In genomic region chr11:4637534-4638234, GRCm38 (mm10) we compare ENCODE assay signal across 8 mouse cellular contexts. TPM values are rescaled to one million over a fixed set of nuclear protein-coding genes. Genes with fewer than 3 reads are reported as not detected.
DNase-seq lines count a peak whose midpoint lies in the region; ATAC-seq and TF ChIP-seq lines count a peak whose summit lies in the region.

Gene Ascc2 (plus strand): TSS chr11:4637747.

- peak within 1 kb of the TSS; percentile 81 for H3K9ac ChIP-seq in forebrain, embryonic 15.5 days (replicated peaks)

- under 1% methylated on average over 35 of the region's 35 CpGs for WGBS in forebrain, embryonic 15.5 days
- under 1% methylated on average over 35 of the region's 35 CpGs for WGBS in lung, adult 2 months

- H3K9me3 ChIP-seq in forebrain, embryonic 15.5 days: no peaks in the 10 kb centered on the region

- peak within 1 kb of the TSS; percentile 32; the same call in 1 of the 2 replicates for H3K27ac ChIP-seq in forebrain, embryonic 15.5 days (replicated peaks)

- H3K4me2 ChIP-seq in forebrain, embryonic 15.5 days (replicated peaks): peak within 1 kb of the TSS; percentile 84

- ATAC-seq in forebrain, embryonic 15.5 days (replicated peaks): peak; percentile 90
- peak; percentile 80 for ATAC-seq in neutrophil, adult 5-6 weeks (ENCODE audit: extremely low read depth, insufficient number of reproducible peaks, low FRiP score, poor library complexity, severe bottlenecking)

- H3K36me3 ChIP-seq in forebrain, embryonic 15.5 days: peaks cover 11% of the 10 kb centered on the region; the same call in 1 of the 2 replicates

- peak within 1 kb of the TSS; percentile 90 for H3K4me3 ChIP-seq in forebrain, embryonic 15.5 days
- H3K4me3 ChIP-seq in lung, adult 2 months (replicated peaks; ENCODE audit: extremely low read depth, low read depth, low read length): peak within 1 kb of the TSS; percentile 83

- intact Hi-C loops in heart, postnatal 25 days (cut with DNase I): loop anchor here (2.0 to 5.0 kb wide), 2 partner anchors 43 to 135 kb away; partner anchors contain the start of gene Mtmr3

- peaks cover 10% of the 10 kb centered on the region for H3K4me1 ChIP-seq in forebrain, embryonic 15.5 days
- H3K4me1 ChIP-seq in lung, adult 2 months (ENCODE audit: control insufficient read depth, insufficient read depth, low read length): peaks cover 6% of the 10 kb centered on the region

- peak; percentile 75; the same call in 1 of the 2 replicates for TF ChIP-seq POLR2A in lung, adult 2 months (IDR thresholded peaks at IDR 0.05; ENCODE audit: borderline replicate concordance, extremely low read depth, low read depth, low read length)

- 0 out of 2 replicates have a peak, but pooled peaks cover 3% of the 10 kb centered on the region for H3K27me3 ChIP-seq in forebrain, embryonic 15.5 days

- DNase-seq in ES-CJ7 (ENCODE audit: low read depth, low spot score): peak; percentile 97
- peak; percentile 76 for DNase-seq in cerebellum, adult 11 months
- peak; percentile 92 for DNase-seq in heart, postnatal 25 days (ENCODE audit: low spot score)
- peak; percentile 85 to 90 for DNase-seq in layer of hippocampus, adult 18-20 months (ENCODE audit: low spot score in 2 of 2)
- DNase-seq in lung, adult 2 months: peak; percentile 98
- peak; percentile 83 to 86 for DNase-seq in thymus, adult 18-20 months

- TF ChIP-seq CTCF in lung, adult 2 months (IDR thresholded peaks at IDR 0.05; ENCODE audit: insufficient read depth, low read length): no peak

RNA-seq across cellular contexts. Expression of gene Ascc2, which starts in this region (rescaled TPM):
- 24.0 and 27.1 TPM in 2 replicates for polyA plus RNA-seq in forebrain, embryonic 15.5 days (2015; fragmentation: Nextera tagmentation; extraction: Ambion mirVana)
- 10 to 100 TPM; 13.6 to 15.2 TPM for total RNA-seq in heart, postnatal 25 days (2021)
- 10 to 100 TPM; 23.3 to 26.7 TPM for total RNA-seq in layer of hippocampus, adult 18-20 months (2021)
- polyA plus RNA-seq in lung, adult 2 months (2012; rRNA removed): 23.5 and 34.0 TPM in 2 replicates
- 10.8 and 13.4 TPM in 2 replicates for total RNA-seq in neutrophil, adult 5-6 weeks (2017)

Comparison
In these comparisons a context has a peak if more than half of its experiments do, and no peak if none do; other contexts are left out.
1. Peak in every context shown above with its lines: DNase-seq, ATAC-seq, H3K4me3 ChIP-seq and H3K27ac ChIP-seq.